8 mouse cellular contexts compared by ENCODE assay signal in genomic region chr12:69295651-69296050, GRCm38 (mm10). TPM values are rescaled to one million over a fixed set of nuclear protein-coding genes. Genes with fewer than 3 reads are reported as not detected.
DNase-seq lines count a peak whose midpoint lies in the region; ATAC-seq lines count a peak whose summit lies in the region.

No protein-coding gene starts in this region.

- 82% methylated on average over 4 of the region's 4 CpGs for WGBS in forebrain, embryonic 12.5 days
- WGBS in liver, embryonic 13.5 days (ENCODE audit: insufficient replicate concordance) = 57% methylated on average over 4 of the region's 4 CpGs

- peaks cover 6% of the 10 kb centered on the region for H3K36me3 ChIP-seq in forebrain, embryonic 12.5 days (replicated peaks)
- peaks cover 17% of the 10 kb centered on the region for H3K36me3 ChIP-seq in liver, embryonic 13.5 days

- H3K4me2 ChIP-seq in forebrain, embryonic 12.5 days = peak overlapping the region; percentile 79; the same call in 1 of the 2 replicates
- H3K4me2 ChIP-seq in liver, embryonic 13.5 days = peak overlapping the region; percentile 82

- no peaks in the 10 kb centered on the region for H3K9me3 ChIP-seq in forebrain, embryonic 12.5 days
- H3K9me3 ChIP-seq in liver, embryonic 13.5 days (replicated peaks) = no peaks in the 10 kb centered on the region

- H3K27me3 ChIP-seq in forebrain, embryonic 12.5 days = no peaks in the 10 kb centered on the region
- no peaks in the 10 kb centered on the region for H3K27me3 ChIP-seq in liver, embryonic 13.5 days

- H3K27ac ChIP-seq in forebrain, embryonic 12.5 days = peak overlapping the region; percentile 97
- peak overlapping the region; percentile 96 for H3K27ac ChIP-seq in liver, embryonic 13.5 days

- peaks cover 24% of the 10 kb centered on the region for H3K4me1 ChIP-seq in forebrain, embryonic 12.5 days
- H3K4me1 ChIP-seq in liver, embryonic 13.5 days (replicated peaks) = peaks cover 79% of the 10 kb centered on the region

- DNase-seq in kidney, adult 18-20 months = peak; percentile 16
- DNase-seq in kidney, postnatal 14 days = no peak
- DNase-seq in MN1 (ENCODE audit: low spot score) = peak; percentile 46
- no peak for DNase-seq in liver, embryonic 13.5 days
- no peak for DNase-seq in yolk sac, embryonic 10.5 days (ENCODE audit: low spot score)
- DNase-seq in embryo, embryonic 11 days = no peak

- H3K9ac ChIP-seq in forebrain, embryonic 12.5 days = 0 out of 2 replicates have a peak overlapping the region, but pooled peaks have one; percentile 99
- peak overlapping the region; percentile 97 for H3K9ac ChIP-seq in liver, embryonic 13.5 days

- H3K4me3 ChIP-seq in forebrain, embryonic 12.5 days (replicated peaks) = no peak overlapping the region
- H3K4me3 ChIP-seq in liver, embryonic 13.5 days (replicated peaks) = peak overlapping the region; percentile 90

- ATAC-seq in forebrain, embryonic 12.5 days (ENCODE audit: low FRiP score) = no peak
- no peak for ATAC-seq in liver, embryonic 13.5 days (ENCODE audit: low read depth)
- no peak for ATAC-seq in inflammation-experienced regulatory T-cells, adult 6 months

RNA-seq across cellular contexts. Expression of gene Klhdc2, which starts 0.8 kb away (rescaled TPM):
- polyA plus RNA-seq in forebrain, embryonic 12.5 days (2016; fragmentation: Nextera tagmentation; extraction: Ambion mirVana) = 243 and 245 TPM in 2 replicates
- polyA plus RNA-seq in liver, embryonic 13.5 days (2015; fragmentation: Nextera tagmentation; extraction: Ambion mirVana) = 102 and 104 TPM in 2 replicates
- polyA plus RNA-seq in inflammation-experienced regulatory T-cells, adult 6 months (2017; shearing (Covaris generic)) = 10 to 100 TPM; 12.0 to 16.0 (median 14.3) TPM

RNA-seq across cellular contexts. Expression of gene Klhdc1, which starts 54.7 kb away (rescaled TPM):
- 3.5 and 5.5 TPM in 2 replicates for polyA plus RNA-seq in forebrain, embryonic 12.5 days (2016; fragmentation: Nextera tagmentation; extraction: Ambion mirVana)
- 3.7 and 3.9 TPM in 2 replicates for polyA plus RNA-seq in liver, embryonic 13.5 days (2015; fragmentation: Nextera tagmentation; extraction: Ambion mirVana)
- polyA plus RNA-seq in inflammation-experienced regulatory T-cells, adult 6 months (2017; shearing (Covaris generic)) = 10 to 100 TPM; 15.4 to 41.1 (median 25.4) TPM

Comparison
In these comparisons a context has a peak if more than half of its experiments do, and no peak if none do; other contexts are left out.
1. DNase-seq: peak in kidney, adult 18-20 months (single experiment) and MN1 (single experiment); none in kidney, postnatal 14 days (single experiment), liver, embryonic 13.5 days (single experiment), yolk sac, embryonic 10.5 days (single experiment) and embryo, embryonic 11 days (single experiment).